Mouse (Mus musculus) midbrain, embryonic 11.5 days (tissue): ENCODE results near the gene Ccdc85b. TPM values are rescaled to one million over a fixed set of nuclear protein-coding genes. Genes with fewer than 3 reads are reported as not detected.
A peak's percentile ranks its signal among the peaks of the same experiment; 100 is the strongest.

ENCODE experiments used
- ATAC-seq: fragments of 200-750 bp; cut with Nextera tagmentation; 2 replicates; pipeline ENCODE4 v1.8.0; 2017; ENCODE audit warnings: moderate TSS enrichment, moderate library complexity; ENCODE audit not compliant: low FRiP score
- DNase-seq: peaks from one replicate; pipeline ENCODE4 v3.0.0; 2015; ENCODE audit warnings: low spot score; ENCODE audit errors: missing footprints
- H3K27ac ChIP-seq: fragments of 300-500 bp; sonication (generic); 2 replicates; pipeline ENCODE4 v1.5.1; 2014; ENCODE audit warnings: low read depth, low read length
- H3K27me3 ChIP-seq: fragments of 300-500 bp; sonication (generic); 2 replicates; pipeline ENCODE4 v1.6.1; 2014; ENCODE audit warnings: mild to moderate bottlenecking, low read length, moderate library complexity, mixed read lengths; ENCODE audit not compliant: control insufficient read depth, insufficient read depth
- H3K36me3 ChIP-seq: fragments of 300-500 bp; sonication (generic); 2 replicates; pipeline ENCODE4 v1.6.1; 2014; ENCODE audit warnings: mild to moderate bottlenecking, low read length, moderate library complexity, mixed read lengths; ENCODE audit not compliant: control insufficient read depth, insufficient read depth
- H3K4me1 ChIP-seq: fragments of 300-500 bp; sonication (generic); 2 replicates; pipeline ENCODE4 v1.6.1; 2014; ENCODE audit warnings: low read length; ENCODE audit not compliant: control insufficient read depth, insufficient read depth
- H3K4me2 ChIP-seq: fragments of 300-500 bp; sonication (generic); 2 replicates; pipeline ENCODE4 v1.6.1; 2014; ENCODE audit warnings: mild to moderate bottlenecking, moderate library complexity
- H3K4me3 ChIP-seq: fragments of 300-500 bp; sonication (generic); 2 replicates; pipeline ENCODE4 v1.5.1; 2014; ENCODE audit warnings: low read depth, low read length
- H3K9ac ChIP-seq: fragments of 300-500 bp; sonication (generic); 2 replicates; pipeline ENCODE4 v1.6.1; 2014; ENCODE audit warnings: low read length
- H3K9me3 ChIP-seq: fragments of 300-500 bp; sonication (generic); 2 replicates; pipeline ENCODE4 v1.6.1; 2016; ENCODE audit warnings: low read length; ENCODE audit not compliant: control insufficient read depth
- WGBS: fragments of 180-500 bp; shearing (Covaris S2); extraction: QIAGEN DNeasy Blood & Tissue Kit; methylation state at CpG from one replicate; pipeline ENCODE4 v1.1.7; 2014; 5-methylcytosine and 5-hydroxymethylcytosine counted together
- polyA plus RNA-seq: library from polyadenylated mRNA; unstranded; fragments of >200 nt; fragmentation: Nextera tagmentation; extraction: Ambion mirVana; gene quantifications from 2 replicates; pipeline ENCODE4 v1.2.1, GENCODE M21; 2014

Ccdc85b gene
- polyA plus RNA-seq, 1 experiment from 2014 or later: 7.8 TPM

GRCm38 (mm10) chr19:5433951-5434350, 23.7 kb downstream of the Ccdc85b start:
- no peak overlapping the region for H3K27ac ChIP-seq
- H3K36me3 ChIP-seq: no peaks in the 10 kb centered on the region
- WGBS: 80% methylated on average over 7 of the region's 7 CpGs
- no peak overlapping the region for H3K4me3 ChIP-seq
- H3K4me1 ChIP-seq: peaks cover 7% of the 10 kb centered on the region
- DNase-seq (peak; percentile 67), ATAC-seq (no peak)
- no peaks in the 10 kb centered on the region for H3K9me3 ChIP-seq
- H3K9ac ChIP-seq: peak overlapping the region; percentile 49; the same call in 1 of the 2 replicates
- H3K4me2 ChIP-seq: peak overlapping the region; percentile 46
- no peaks in the 10 kb centered on the region for H3K27me3 ChIP-seq

- ATAC-seq: no peak
- peak overlapping the region; percentile 49 for H3K9ac ChIP-seq
- peak overlapping the region; percentile 20; the same call in 1 of the 2 replicates for H3K4me3 ChIP-seq
- peak; percentile 89 for DNase-seq
- 11% methylated on average over 16 of the region's 16 CpGs for WGBS
- peaks cover 7% of the 10 kb centered on the region for H3K4me1 ChIP-seq
- no peaks in the 10 kb centered on the region for H3K36me3 ChIP-seq
- H3K27me3 ChIP-seq: no peaks in the 10 kb centered on the region
- peak overlapping the region; percentile 46 for H3K4me2 ChIP-seq
- H3K9me3 ChIP-seq: no peaks in the 10 kb centered on the region
- no peak overlapping the region for H3K27ac ChIP-seq
Measured at GRCm38 (mm10) chr19:5432992-5433852, 24.5 kb downstream of the Ccdc85b start.

GRCm38 (mm10) chr19:5431911-5432464, 25.7 kb downstream of the Ccdc85b start:
- Histone ChIP-seq H3K4me2 (no peak overlapping the region), H3K36me3 (no peaks in the 10 kb centered on the region), H3K4me1 (peaks cover 7% of the 10 kb centered on the region), H3K9me3 (no peaks in the 10 kb centered on the region), H3K9ac (no peak overlapping the region), H3K4me3 (no peak overlapping the region), H3K27ac (no peak overlapping the region), H3K27me3 (no peaks in the 10 kb centered on the region)
- DNase-seq (no peak), ATAC-seq (no peak)
- 74% methylated on average over 4 of the region's 4 CpGs for WGBS

- Histone ChIP-seq H3K9me3 (no peaks in the 10 kb centered on the region), H3K36me3 (0 out of 2 replicates have a peak, but pooled peaks cover 5% of the 10 kb centered on the region), H3K4me1 (peaks cover 14% of the 10 kb centered on the region), H3K27ac (no peak overlapping the region), H3K4me2 (no peak overlapping the region), H3K4me3 (no peak overlapping the region), H3K9ac (no peak overlapping the region), H3K27me3 (no peaks in the 10 kb centered on the region)
- 90% methylated on average over 1 of the region's 1 CpGs for WGBS
- no peak for ATAC-seq
- DNase-seq: peak; percentile 21
Measured at GRCm38 (mm10) chr19:5430408-5430807, 27.3 kb downstream of the Ccdc85b start.

GRCm38 (mm10) chr19:5429806-5430205, 27.9 kb downstream of the Ccdc85b start:
- WGBS: 75% methylated on average over 8 of the region's 8 CpGs

GRCm38 (mm10) chr19:5429219-5429618, 28.5 kb downstream of the Ccdc85b start:
- 84% methylated on average over 4 of the region's 4 CpGs for WGBS
- peak; percentile 65 for DNase-seq
- Histone ChIP-seq H3K9me3 (no peaks in the 10 kb centered on the region), H3K4me1 (peaks cover 14% of the 10 kb centered on the region), H3K4me2 (no peak overlapping the region), H3K9ac (no peak overlapping the region), H3K36me3 (0 out of 2 replicates have a peak, but pooled peaks cover 5% of the 10 kb centered on the region), H3K4me3 (no peak overlapping the region), H3K27ac (no peak overlapping the region), H3K27me3 (no peaks in the 10 kb centered on the region)
- ATAC-seq: no peak

More at GRCm38 (mm10) chr19:5429806-5430205, 27.9 kb downstream of the Ccdc85b start:
- DNase-seq (peak; percentile 33), ATAC-seq (no peak)
- Histone ChIP-seq H3K4me2 (no peak overlapping the region), H3K36me3 (0 out of 2 replicates have a peak, but pooled peaks cover 5% of the 10 kb centered on the region), H3K4me1 (peaks cover 14% of the 10 kb centered on the region), H3K9me3 (no peaks in the 10 kb centered on the region), H3K4me3 (no peak overlapping the region), H3K9ac (no peak overlapping the region), H3K27ac (no peak overlapping the region), H3K27me3 (no peaks in the 10 kb centered on the region)

GRCm38 (mm10) chr19:5428083-5428482, 29.6 kb downstream of the Ccdc85b start:
- Histone ChIP-seq H3K4me2 (no peak overlapping the region), H3K4me1 (peaks cover 18% of the 10 kb centered on the region), H3K36me3 (0 out of 2 replicates have a peak, but pooled peaks cover 5% of the 10 kb centered on the region), H3K4me3 (no peak overlapping the region), H3K9ac (no peak overlapping the region), H3K27ac (no peak overlapping the region), H3K27me3 (no peaks in the 10 kb centered on the region), H3K9me3 (no peaks in the 10 kb centered on the region)
- DNase-seq (peak; percentile 84), ATAC-seq (no peak)
- WGBS: 94% methylated on average over 2 of the region's 2 CpGs

- Histone ChIP-seq H3K27me3 (no peaks in the 10 kb centered on the region), H3K4me2 (no peak overlapping the region), H3K4me1 (peaks cover 20% of the 10 kb centered on the region), H3K36me3 (0 out of 2 replicates have a peak, but pooled peaks cover 9% of the 10 kb centered on the region), H3K9me3 (no peaks in the 10 kb centered on the region), H3K9ac (no peak overlapping the region), H3K4me3 (no peak overlapping the region), H3K27ac (no peak overlapping the region)
- WGBS: 93% methylated on average over 13 of the region's 13 CpGs
- ATAC-seq: no peak
- peak; percentile 79 for DNase-seq
Measured at GRCm38 (mm10) chr19:5426640-5427290, 30.9 kb downstream of the Ccdc85b start.
